Mouse (Mus musculus): Measurements from ENCODE around the gene Ctps2. TPM values are rescaled to one million over a fixed set of nuclear protein-coding genes. Genes with fewer than 3 reads are reported as not detected.
A peak's percentile ranks its signal among the peaks of the same experiment; 100 is the strongest.

Gene Ctps2
- polyA plus RNA-seq, 1 experiment: 86.8 TPM

DNA sequence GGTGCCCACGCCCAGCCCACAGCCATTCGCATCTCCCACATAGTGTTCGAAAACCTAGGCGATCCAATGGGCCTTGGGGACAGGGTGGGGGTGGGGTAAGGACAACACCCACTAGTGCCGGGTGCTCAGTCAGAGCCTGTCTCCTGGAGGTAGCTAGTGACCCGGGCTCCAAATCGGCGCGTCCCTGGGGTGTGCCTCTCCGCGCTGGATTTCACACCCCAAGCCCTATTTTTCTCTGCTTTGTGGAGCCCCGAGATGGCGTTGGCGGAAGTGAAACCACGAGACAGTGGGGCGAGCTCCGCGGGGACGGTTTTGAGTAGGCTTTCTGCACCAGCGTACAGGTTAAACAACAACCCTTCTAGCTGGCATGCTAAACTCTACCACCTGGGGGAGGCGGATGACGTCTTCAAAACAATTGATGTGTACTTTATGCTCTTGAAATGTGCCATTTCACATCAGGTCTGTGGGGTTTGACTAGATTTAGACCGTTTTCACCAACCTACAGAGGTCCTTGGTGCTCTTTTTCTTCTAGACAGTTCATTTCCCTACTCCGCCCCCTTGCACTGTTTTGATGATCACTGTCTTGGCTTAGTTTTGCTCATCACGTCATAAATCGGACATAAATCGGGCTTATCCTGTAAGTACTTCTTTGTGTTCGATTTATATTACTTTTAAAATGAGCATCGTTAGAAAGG lies 1.1 kb downstream of the Ctps2 start:
- Histone ChIP-seq H3K4me1 (ENCODE audit: control insufficient read depth, insufficient read depth, low read length) (peaks cover 5% of the 10 kb centered on the region; the same call in 1 of the 2 replicates), H3K27ac (ENCODE audit: insufficient read depth, low read depth, low read length) (peak overlapping the region; percentile 85), H3K4me3 (ENCODE audit: insufficient read depth, low read length) (peak overlapping the region; percentile 78)
- no peak for TF ChIP-seq CTCF (IDR thresholded peaks at IDR 0.05; ENCODE audit: low read depth, low read length)
- TF ChIP-seq POLR2A (IDR thresholded peaks at IDR 0.05; ENCODE audit: borderline replicate concordance, low read depth, low read length): no peak

DNA sequence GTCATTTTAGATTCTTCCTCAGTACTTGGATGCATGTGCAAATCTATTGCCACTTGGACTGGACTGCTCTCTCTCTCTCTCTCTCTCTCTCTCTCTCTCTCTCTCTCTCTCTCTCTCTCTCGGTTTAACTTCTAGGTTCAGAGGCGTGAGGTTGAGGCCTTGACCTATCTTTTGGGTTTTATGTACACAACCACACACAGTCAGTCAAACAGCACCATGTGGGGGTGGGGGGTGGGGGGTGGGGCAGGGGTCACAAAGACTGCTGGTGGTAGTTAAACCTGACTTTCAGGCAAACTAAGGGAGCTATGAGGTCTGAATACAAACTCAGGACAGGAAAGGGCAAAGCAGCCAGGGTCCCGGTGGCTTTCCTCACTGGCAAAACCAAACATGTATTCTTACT lies 6.5 kb downstream of the Ctps2 start:
- H3K4me1 ChIP-seq (ENCODE audit: control insufficient read depth, insufficient read depth, low read length): peaks cover 2% of the 10 kb centered on the region; the same call in 1 of the 2 replicates
- TF ChIP-seq POLR2A (IDR thresholded peaks at IDR 0.05; ENCODE audit: borderline replicate concordance, low read depth, low read length) (no peak), CTCF (IDR thresholded peaks at IDR 0.05; ENCODE audit: low read depth, low read length) (no peak)
- H3K4me3 ChIP-seq (ENCODE audit: insufficient read depth, low read length): no peak overlapping the region
- H3K27ac ChIP-seq (ENCODE audit: insufficient read depth, low read depth, low read length): no peak overlapping the region

DNA sequence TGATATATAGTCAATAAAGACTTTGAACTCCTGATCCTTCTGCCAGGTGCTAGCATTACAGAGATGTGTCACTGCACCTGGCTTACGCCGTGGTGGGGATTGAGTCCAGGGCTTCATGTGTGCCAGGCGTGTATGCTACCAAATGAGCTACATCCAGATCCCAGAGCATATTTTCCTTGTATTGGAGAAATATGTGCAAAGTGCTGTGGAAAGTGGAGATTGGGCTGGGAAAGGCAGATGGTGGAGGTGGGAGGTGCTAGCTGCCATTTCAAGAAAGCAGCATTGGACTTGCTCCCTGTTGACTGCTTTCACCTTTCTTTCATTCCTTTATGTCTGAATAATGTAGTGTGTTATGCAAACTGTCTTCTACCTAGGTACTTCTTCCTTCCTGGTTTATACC lies 12.6 kb downstream of the Ctps2 start:
- TF ChIP-seq CTCF (IDR thresholded peaks at IDR 0.05; ENCODE audit: low read depth, low read length) (no peak), POLR2A (IDR thresholded peaks at IDR 0.05; ENCODE audit: borderline replicate concordance, low read depth, low read length) (no peak)
- H3K27ac ChIP-seq (ENCODE audit: insufficient read depth, low read depth, low read length): no peak overlapping the region
- no peaks in the 10 kb centered on the region for H3K4me1 ChIP-seq (ENCODE audit: control insufficient read depth, insufficient read depth, low read length)
- no peak overlapping the region for H3K4me3 ChIP-seq (ENCODE audit: insufficient read depth, low read length)

DNA sequence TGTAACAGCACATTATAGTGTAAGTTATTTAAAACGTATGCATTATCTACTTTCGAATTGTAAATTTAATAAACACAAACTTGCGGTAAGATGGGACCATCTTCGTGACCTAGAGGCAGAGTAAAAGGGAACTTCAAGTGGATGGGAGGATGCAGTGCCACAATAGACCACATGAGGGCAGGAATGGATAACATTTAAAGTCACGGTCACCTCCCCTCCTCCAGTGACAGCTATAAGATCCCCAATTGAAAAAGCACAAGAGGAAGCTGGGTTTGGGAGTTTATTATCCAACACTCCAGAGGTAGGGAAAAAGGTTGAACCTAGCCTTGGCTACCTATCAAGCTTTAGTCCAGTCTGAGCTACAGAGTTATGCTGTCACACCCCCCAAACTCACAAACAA lies 14.7 kb downstream of the Ctps2 start:
- Histone ChIP-seq H3K27ac (ENCODE audit: insufficient read depth, low read depth, low read length) (no peak overlapping the region), H3K4me3 (ENCODE audit: insufficient read depth, low read length) (no peak overlapping the region), H3K4me1 (ENCODE audit: control insufficient read depth, insufficient read depth, low read length) (no peaks in the 10 kb centered on the region)
- TF ChIP-seq POLR2A (IDR thresholded peaks at IDR 0.05; ENCODE audit: borderline replicate concordance, low read depth, low read length) (no peak), CTCF (IDR thresholded peaks at IDR 0.05; ENCODE audit: low read depth, low read length) (no peak)

DNA sequence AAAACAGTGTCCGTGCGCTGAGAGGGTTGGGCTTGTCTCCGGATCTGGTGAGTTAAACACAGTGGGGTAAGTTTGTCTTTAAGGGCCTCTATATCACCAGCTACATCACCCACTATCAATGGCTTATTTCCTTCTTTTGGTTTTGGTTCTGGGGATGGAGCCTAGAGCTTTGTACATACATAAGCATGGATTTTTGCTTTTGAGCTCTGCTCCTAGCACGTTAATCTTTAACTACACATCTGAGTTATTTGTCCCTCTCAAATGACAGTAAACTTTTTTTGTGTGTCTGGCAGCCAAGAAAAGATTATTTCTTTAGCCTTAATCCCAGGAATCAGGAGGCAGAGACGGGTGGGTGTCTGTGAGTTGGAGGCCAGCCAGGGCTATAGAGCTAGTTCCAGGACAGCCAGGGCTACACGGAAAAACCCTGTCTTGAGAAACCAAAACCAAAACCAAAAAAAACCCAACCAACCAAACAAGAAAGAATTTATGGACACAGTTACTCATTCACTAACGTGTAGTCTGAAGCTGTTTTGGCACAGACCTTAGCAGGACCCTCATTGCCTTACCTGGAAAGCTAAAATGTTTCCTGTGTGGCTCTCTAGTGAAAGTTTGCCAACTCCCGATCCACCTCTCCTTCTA lies 20.6 kb downstream of the Ctps2 start:
- H3K27ac ChIP-seq (ENCODE audit: insufficient read depth, low read depth, low read length): no peak overlapping the region
- TF ChIP-seq CTCF (IDR thresholded peaks at IDR 0.05; ENCODE audit: low read depth, low read length) (no peak), POLR2A (IDR thresholded peaks at IDR 0.05; ENCODE audit: borderline replicate concordance, low read depth, low read length) (no peak)
- no peak overlapping the region for H3K4me3 ChIP-seq (ENCODE audit: insufficient read depth, low read length)
- no peaks in the 10 kb centered on the region for H3K4me1 ChIP-seq (ENCODE audit: control insufficient read depth, insufficient read depth, low read length)

DNA sequence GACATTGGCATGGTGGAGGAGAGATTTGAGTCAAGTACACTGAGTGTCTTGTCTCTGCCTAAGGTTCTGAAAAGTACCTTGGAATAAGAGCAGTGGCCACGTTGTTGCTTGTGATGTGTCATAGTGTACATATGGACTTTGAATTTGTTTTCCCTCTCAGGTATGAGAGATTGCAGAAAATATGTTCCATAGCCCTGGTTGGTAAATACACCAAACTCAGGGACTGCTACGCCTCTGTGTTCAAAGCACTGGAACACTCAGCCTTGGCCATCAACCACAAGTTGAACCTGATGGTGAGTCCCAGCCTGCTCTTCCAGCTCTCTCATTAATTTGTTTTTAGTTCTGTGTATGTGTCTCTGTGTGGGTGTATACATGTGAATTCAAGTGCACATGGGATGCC lies 30.4 kb downstream of the Ctps2 start:
- no peaks in the 10 kb centered on the region for H3K4me1 ChIP-seq (ENCODE audit: control insufficient read depth, insufficient read depth, low read length)
- TF ChIP-seq POLR2A (IDR thresholded peaks at IDR 0.05; ENCODE audit: borderline replicate concordance, low read depth, low read length) (no peak), CTCF (IDR thresholded peaks at IDR 0.05; ENCODE audit: low read depth, low read length) (no peak)
- H3K27ac ChIP-seq (ENCODE audit: insufficient read depth, low read depth, low read length): no peak overlapping the region
- no peak overlapping the region for H3K4me3 ChIP-seq (ENCODE audit: insufficient read depth, low read length)

DNA sequence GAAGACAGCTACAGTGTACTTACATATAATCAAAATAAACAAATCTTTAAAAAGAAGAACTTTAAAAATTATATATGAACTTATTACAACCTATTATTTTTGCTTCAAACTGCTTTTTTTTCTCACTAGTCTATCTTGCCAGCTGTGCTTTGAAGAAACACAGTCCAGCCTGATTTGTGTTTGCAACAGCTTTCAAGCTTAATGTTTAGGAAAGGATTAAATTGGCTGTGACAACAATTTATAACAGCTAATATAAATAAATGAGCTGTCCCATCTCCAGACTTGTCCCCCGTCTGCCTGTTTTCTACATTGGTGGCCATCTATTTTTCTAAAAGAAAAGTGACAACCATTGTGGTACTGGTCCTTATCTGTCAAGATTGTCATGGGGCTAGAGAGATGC lies 41.0 kb downstream of the Ctps2 start:
- Histone ChIP-seq H3K4me1 (ENCODE audit: control insufficient read depth, insufficient read depth, low read length) (peaks cover 4% of the 10 kb centered on the region; the same call in 1 of the 2 replicates), H3K4me3 (ENCODE audit: insufficient read depth, low read length) (no peak overlapping the region), H3K27ac (ENCODE audit: insufficient read depth, low read depth, low read length) (no peak overlapping the region)
- TF ChIP-seq POLR2A (IDR thresholded peaks at IDR 0.05; ENCODE audit: borderline replicate concordance, low read depth, low read length): no peak
- no peak for TF ChIP-seq CTCF (IDR thresholded peaks at IDR 0.05; ENCODE audit: low read depth, low read length)

DNA sequence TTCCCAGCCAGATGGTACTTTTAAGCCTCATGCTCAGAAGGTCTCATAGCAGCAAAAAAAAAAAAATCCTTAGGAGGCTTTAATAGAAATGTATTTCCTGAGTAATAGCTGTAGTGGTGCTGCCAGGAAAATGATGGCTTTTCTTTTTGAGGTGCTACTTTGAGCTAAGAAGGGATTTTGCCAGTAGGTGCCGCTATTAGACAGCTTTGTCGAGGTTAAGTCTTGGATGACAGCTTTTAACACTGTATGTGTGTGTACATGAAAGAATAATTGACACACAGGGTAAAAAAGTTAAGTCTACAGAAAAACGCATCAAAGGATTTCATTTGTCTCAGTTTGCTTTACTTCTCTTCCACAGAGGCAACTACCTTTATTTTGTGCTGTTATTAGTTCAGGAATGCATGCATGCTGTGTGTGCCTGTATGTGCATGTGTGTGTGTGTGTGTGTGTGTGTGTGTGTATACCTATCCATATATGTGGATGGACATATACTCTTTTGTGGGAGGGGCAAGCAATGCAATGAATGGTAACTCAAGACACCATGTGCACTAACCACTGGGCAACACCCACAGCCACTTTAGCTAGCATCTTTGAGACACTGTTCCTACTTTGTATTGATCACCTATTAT lies 48.9 kb downstream of the Ctps2 start:
- Histone ChIP-seq H3K27ac (ENCODE audit: insufficient read depth, low read depth, low read length) (no peak overlapping the region), H3K4me3 (ENCODE audit: insufficient read depth, low read length) (no peak overlapping the region), H3K4me1 (ENCODE audit: control insufficient read depth, insufficient read depth, low read length) (no peaks in the 10 kb centered on the region)
- TF ChIP-seq POLR2A (IDR thresholded peaks at IDR 0.05; ENCODE audit: borderline replicate concordance, low read depth, low read length) (no peak), CTCF (IDR thresholded peaks at IDR 0.05; ENCODE audit: low read depth, low read length) (no peak)

DNA sequence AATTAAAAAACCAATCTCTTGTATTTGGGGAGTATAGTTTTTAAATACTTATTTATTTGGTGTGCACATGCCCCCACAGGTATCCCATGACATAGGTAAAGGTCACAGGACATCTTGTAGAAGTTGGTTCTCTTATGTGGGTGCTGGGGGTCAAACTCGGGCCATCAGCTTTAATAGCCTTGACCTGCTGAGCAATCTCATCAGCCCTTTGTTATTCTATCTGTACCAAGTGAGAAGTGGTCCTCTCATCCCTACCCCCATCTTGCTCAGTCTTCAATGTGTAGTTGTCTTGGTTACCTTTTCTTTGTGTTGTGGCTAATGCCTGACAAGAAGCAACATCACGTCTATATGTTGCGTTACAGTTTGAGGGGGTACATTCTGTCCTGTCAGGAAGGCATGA lies 56.9 kb downstream of the Ctps2 start:
- Histone ChIP-seq H3K27ac (ENCODE audit: insufficient read depth, low read depth, low read length) (no peak overlapping the region), H3K4me1 (ENCODE audit: control insufficient read depth, insufficient read depth, low read length) (no peaks in the 10 kb centered on the region), H3K4me3 (ENCODE audit: insufficient read depth, low read length) (no peak overlapping the region)
- TF ChIP-seq CTCF (IDR thresholded peaks at IDR 0.05; ENCODE audit: low read depth, low read length) (no peak), POLR2A (IDR thresholded peaks at IDR 0.05; ENCODE audit: borderline replicate concordance, low read depth, low read length) (no peak)

DNA sequence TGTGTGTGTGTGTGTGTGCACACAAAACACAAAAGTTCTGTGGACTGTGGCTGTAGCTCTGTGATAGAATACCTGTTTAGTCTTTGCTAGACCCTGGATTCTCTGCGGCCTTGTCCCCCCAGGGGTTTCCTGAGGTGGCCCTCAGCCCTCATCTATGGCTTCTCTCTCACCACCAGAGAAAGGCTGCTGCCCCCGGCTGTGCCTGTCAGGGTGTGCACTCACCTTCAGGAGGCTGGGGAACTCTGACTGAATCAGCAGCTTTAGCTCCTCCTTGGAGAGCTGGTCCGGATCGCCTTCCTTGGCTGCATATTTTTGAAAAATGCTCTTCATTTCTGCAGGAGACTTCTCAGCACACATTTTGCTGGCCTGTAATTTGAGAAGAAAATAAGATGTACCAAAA lies 62.8 kb downstream of the Ctps2 start:
- no peak for TF ChIP-seq POLR2A (IDR thresholded peaks at IDR 0.05; ENCODE audit: borderline replicate concordance, low read depth, low read length)
- no peak for TF ChIP-seq CTCF (IDR thresholded peaks at IDR 0.05; ENCODE audit: low read depth, low read length)
- H3K27ac ChIP-seq (ENCODE audit: insufficient read depth, low read depth, low read length): no peak overlapping the region
- H3K4me3 ChIP-seq (ENCODE audit: insufficient read depth, low read length): no peak overlapping the region
- H3K4me1 ChIP-seq (ENCODE audit: control insufficient read depth, insufficient read depth, low read length): peaks cover 2% of the 10 kb centered on the region; the same call in 1 of the 2 replicates
